Mouse (Mus musculus) activated CD4-positive, CD25-positive, alpha-beta regulatory T cell (primary cell): ENCODE data around the gene Ndufa12. TPM values are rescaled to one million over a fixed set of nuclear protein-coding genes. Genes with fewer than 3 reads are reported as not detected.

Source experiments
- polyA plus RNA-seq, 2 experiments: library from polyadenylated mRNA; unstranded; fragments of 100-300 nt; shearing (Covaris generic); gene quantifications; one replicate each; pipeline ENCODE4 v1.2.1; 2017

Ndufa12 gene
- polyA plus RNA-seq: 100 to 1,000 TPM; 113 to 135 TPM

GRCm38 (mm10) chr10:94198482-94199405 lies at the start of gene Ndufa12:
Gene Ndufa12, plus strand, starts transcription at chr10:94198720.

Other genes starting within 250 kb of the Ndufa12 start
- gene Vezt, start 162.9 kb upstream of the Ndufa12 start, polyA plus RNA-seq: 1 to 10 TPM; 8.8 to 9.3 TPM
- gene Fgd6, start 162.7 kb upstream of the Ndufa12 start, polyA plus RNA-seq: 1 to 10 TPM in 1 of 2 experiments, under 1 TPM in 1; 0.80 to 2.5 TPM
- 1 to 10 TPM; 3.7 to 4.8 TPM for gene Nr2c1, start 50.7 kb upstream of the Ndufa12 start, polyA plus RNA-seq
- gene Gm4792, start 100.0 kb downstream of the Ndufa12 start, polyA plus RNA-seq: under 1 TPM in 1 of 2 experiments, not detected in 1; 0.23 TPM
- 1 to 10 TPM; 1.9 to 2.4 TPM for gene Tmcc3, start 113.2 kb downstream of the Ndufa12 start, polyA plus RNA-seq